Mouse (Mus musculus): ENCODE measurements around the gene H2afz. TPM values are rescaled to one million over a fixed set of nuclear protein-coding genes. Genes with fewer than 3 reads are reported as not detected.

Gene H2afz
- total and polyA plus RNA-seq, 3 experiments: 4,006 to 4,409 (median 4,299) TPM

GRCm38 (mm10) chr3:137880109-137880748, 15.9 kb downstream of the H2afz start:
- TF ChIP-seq ETS1 (conservative IDR thresholded peaks at IDR 0.05; ENCODE audit: low read depth, low read length) (no peak; the same call in 1 of the 2 replicates), IRF4 (IDR thresholded peaks at IDR 0.05; ENCODE audit: low read depth, low read length) (0 out of 2 replicates have a peak, but pooled peaks have one; percentile 11), MAFK (IDR thresholded peaks at IDR 0.05; ENCODE audit: insufficient replicate concordance, low read length) (0 out of 2 replicates have a peak, but pooled peaks have one; percentile 34), EP300 (IDR thresholded peaks at IDR 0.05; ENCODE audit: low read length) (peak; percentile 28; the same call in 1 of the 2 replicates), PAX5 (IDR thresholded peaks at IDR 0.05; ENCODE audit: low read length) (no peak), ZNF384 (IDR thresholded peaks at IDR 0.05; ENCODE audit: low read depth, low read length) (peak; percentile 57; the same call in 1 of the 2 replicates), CHD1 (IDR thresholded peaks at IDR 0.05; ENCODE audit: low read depth, low read length) (peak; percentile 72; the same call in 1 of the 2 replicates)
- H3K4me3 ChIP-seq (replicated peaks in 1 of 3; ENCODE audit: low read depth in 2 of 3, low read length in 2 of 3, poor library complexity in 1 of 3): peak overlapping the region in 1 of 3 experiments; percentile 21
- no peak overlapping the region for H3K9ac ChIP-seq (ENCODE audit: insufficient read depth, low read depth)
- in situ Hi-C loops (cut with MboI; ENCODE audit: low pct_ligation_motif_present, low pct_unique_long_range_greater_than_20kb, low sequenced_read_pairs) (no loop called here), dilution Hi-C loops (cut with MboI; ENCODE audit: extremely low pct_ligation_motif_present, extremely low pct_unique_long_range_greater_than_20kb, low sequenced_read_pairs) (no loop called here)
- no peaks in the 10 kb centered on the region for H3K79me2 ChIP-seq (replicated peaks; ENCODE audit: control insufficient read depth, extremely low read depth, insufficient read depth, poor library complexity, severe bottlenecking)
- peak overlapping the region; percentile 56 for H3K27ac ChIP-seq (ENCODE audit: insufficient read depth, low read depth)
- H3K4me2 ChIP-seq (ENCODE audit: insufficient read depth, low read depth, poor library complexity, severe bottlenecking): peak overlapping the region; percentile 2
- no peaks in the 10 kb centered on the region for H3K27me3 ChIP-seq (replicated peaks)
- no peak for DNase-seq (ENCODE audit: extremely low read depth)
- H3K9me3 ChIP-seq (replicated peaks; ENCODE audit: low read length): peaks cover 9% of the 10 kb centered on the region
- peaks cover 11 to 24% of the 10 kb centered on the region in 2 experiments for H3K4me1 ChIP-seq (ENCODE audit: control insufficient read depth in 1 of 2, insufficient read depth in 2 of 2)
- H3K36me3 ChIP-seq (replicated peaks in 1 of 2; ENCODE audit: control insufficient read depth in 1 of 2, insufficient read depth in 1 of 2, low read length in 1 of 2): peaks cover 0 to 14% of the 10 kb centered on the region in 2 experiments

- dilution Hi-C loops (cut with MboI; ENCODE audit: extremely low pct_ligation_motif_present, extremely low pct_unique_long_range_greater_than_20kb, low sequenced_read_pairs): no loop called here
- in situ Hi-C loops (cut with MboI; ENCODE audit: low pct_ligation_motif_present, low pct_unique_long_range_greater_than_20kb, low sequenced_read_pairs): no loop called here
- peaks cover 11 to 26% of the 10 kb centered on the region in 2 experiments for H3K4me1 ChIP-seq (ENCODE audit: control insufficient read depth in 1 of 2, insufficient read depth in 2 of 2)
- peaks cover 9% of the 10 kb centered on the region for H3K9me3 ChIP-seq (replicated peaks; ENCODE audit: low read length)
- no peak overlapping the region for H3K4me2 ChIP-seq (ENCODE audit: insufficient read depth, low read depth, poor library complexity, severe bottlenecking)
- no peaks in the 10 kb centered on the region for H3K79me2 ChIP-seq (replicated peaks; ENCODE audit: control insufficient read depth, extremely low read depth, insufficient read depth, poor library complexity, severe bottlenecking)
- no peaks in the 10 kb centered on the region for H3K27me3 ChIP-seq (replicated peaks)
- no peak overlapping the region for H3K27ac ChIP-seq (ENCODE audit: insufficient read depth, low read depth)
- H3K4me3 ChIP-seq (replicated peaks in 1 of 3; ENCODE audit: low read depth in 2 of 3, low read length in 2 of 3, poor library complexity in 1 of 3): no peak overlapping the region
- no peak for DNase-seq (ENCODE audit: extremely low read depth)
- no peak overlapping the region for H3K9ac ChIP-seq (ENCODE audit: insufficient read depth, low read depth)
- H3K36me3 ChIP-seq (replicated peaks in 1 of 2; ENCODE audit: control insufficient read depth in 1 of 2, insufficient read depth in 1 of 2, low read length in 1 of 2): peaks cover 0 to 12% of the 10 kb centered on the region in 2 experiments
- TF ChIP-seq POLR2A (IDR thresholded peaks at IDR 0.05; ENCODE audit: low read depth, low read length) (no peak), MAFK (IDR thresholded peaks at IDR 0.05; ENCODE audit: insufficient replicate concordance, low read length) (peak; percentile 93)
These were observed 16.8 kb downstream of the H2afz start for GRCm38 (mm10) chr3:137881093-137881492.

GRCm38 (mm10) chr3:137887961-137888360, 23.7 kb downstream of the H2afz start:
- no peaks in the 10 kb centered on the region for H3K27me3 ChIP-seq (replicated peaks)
- no peak overlapping the region for H3K4me3 ChIP-seq (replicated peaks in 1 of 3; ENCODE audit: low read depth in 2 of 3, low read length in 2 of 3, poor library complexity in 1 of 3)
- H3K9me3 ChIP-seq (replicated peaks; ENCODE audit: low read length): peaks cover 9% of the 10 kb centered on the region
- peak overlapping the region; percentile 36; the same call in 1 of the 2 replicates for H3K27ac ChIP-seq (ENCODE audit: insufficient read depth, low read depth)
- peak overlapping the region; percentile 93 for H3K4me2 ChIP-seq (ENCODE audit: insufficient read depth, low read depth, poor library complexity, severe bottlenecking)
- peak; percentile 30; the same call in 1 of the 2 replicates for TF ChIP-seq ETS1 (conservative IDR thresholded peaks at IDR 0.05; ENCODE audit: low read depth, low read length)
- 0 out of 2 replicates have a peak, but pooled peaks have one; percentile 50 for TF ChIP-seq TBP (conservative IDR thresholded peaks at IDR 0.05; ENCODE audit: low read depth, low read length)
- TF ChIP-seq IRF4 (IDR thresholded peaks at IDR 0.05; ENCODE audit: low read depth, low read length): 0 out of 2 replicates have a peak, but pooled peaks have one; percentile 67
- TF ChIP-seq JUND (conservative IDR thresholded peaks at IDR 0.05; ENCODE audit: low read depth, low read length): no peak
- peak; percentile 58; the same call in 1 of the 2 replicates for TF ChIP-seq EP300 (IDR thresholded peaks at IDR 0.05; ENCODE audit: low read length)
- TF ChIP-seq POLR2A (IDR thresholded peaks at IDR 0.05; ENCODE audit: low read depth, low read length): no peak
- TF ChIP-seq TCF12 (IDR thresholded peaks at IDR 0.05; ENCODE audit: low read depth, low read length): 0 out of 2 replicates have a peak, but pooled peaks have one; percentile 41
- no peak for TF ChIP-seq USF1 (IDR thresholded peaks at IDR 0.05; ENCODE audit: low read depth, low read length)
- TF ChIP-seq MEF2A (IDR thresholded peaks at IDR 0.05; ENCODE audit: borderline replicate concordance, low read depth, low read length): peak; percentile 69; the same call in 1 of the 2 replicates
- dilution Hi-C loops (cut with MboI; ENCODE audit: extremely low pct_ligation_motif_present, extremely low pct_unique_long_range_greater_than_20kb, low sequenced_read_pairs): no loop called here
- H3K9ac ChIP-seq (ENCODE audit: insufficient read depth, low read depth): peak overlapping the region; percentile 47
- H3K79me2 ChIP-seq (replicated peaks; ENCODE audit: control insufficient read depth, extremely low read depth, insufficient read depth, poor library complexity, severe bottlenecking): no peaks in the 10 kb centered on the region
- peak; percentile 36 for DNase-seq (ENCODE audit: extremely low read depth)
- peaks cover 9 to 35% of the 10 kb centered on the region in 2 experiments for H3K4me1 ChIP-seq (ENCODE audit: control insufficient read depth in 1 of 2, insufficient read depth in 2 of 2)
- in situ Hi-C loops (cut with MboI; ENCODE audit: low pct_ligation_motif_present, low pct_unique_long_range_greater_than_20kb, low sequenced_read_pairs): no loop called here
- peaks cover 13 to 34% of the 10 kb centered on the region in 2 experiments for H3K36me3 ChIP-seq (replicated peaks in 1 of 2; ENCODE audit: control insufficient read depth in 1 of 2, insufficient read depth in 1 of 2, low read length in 1 of 2)
